Mouse (Mus musculus): Measurements from ENCODE around the gene Ccnd3. TPM values are rescaled to one million over a fixed set of nuclear protein-coding genes. Genes with fewer than 3 reads are reported as not detected.

The Ccnd3 gene
- polyA plus RNA-seq, 2 experiments = 195 to 379 TPM

DNA sequence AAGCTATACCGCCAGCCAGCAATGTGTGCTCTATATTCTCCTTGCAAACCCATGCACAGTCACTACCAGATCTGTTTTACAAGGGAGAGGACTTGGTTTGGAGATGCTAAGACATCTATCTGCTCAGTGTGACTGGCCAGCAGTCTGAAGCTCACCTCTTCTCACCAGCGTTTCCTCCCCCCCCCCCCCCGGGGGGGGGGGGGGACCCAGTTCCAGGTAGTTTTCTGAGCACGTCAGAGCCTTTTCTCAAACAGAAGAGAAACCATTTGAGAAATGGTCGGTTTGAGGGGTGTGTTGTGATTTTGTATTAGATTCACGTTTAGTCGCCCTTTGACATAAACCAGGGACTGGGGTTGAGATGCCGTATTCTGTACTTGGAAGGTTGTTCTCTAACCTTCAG, 19.2 kb downstream of the Ccnd3 start:
- Histone ChIP-seq H3K4me2 (ENCODE audit: low read depth) (peak overlapping the region; percentile 94), H3K9ac (replicated peaks) (peak overlapping the region; percentile 90), H3K27me3 (ENCODE audit: control insufficient read depth, insufficient read depth, low read length) (no peaks in the 10 kb centered on the region), H3K36me3 (replicated peaks; ENCODE audit: control insufficient read depth, insufficient read depth, low read depth) (no peaks in the 10 kb centered on the region), H3K27ac (peak overlapping the region; percentile 98), H3K4me3 (ENCODE audit: insufficient read depth in 1 of 2, low read depth in 2 of 2, low read length in 2 of 2) (no peak overlapping the region), H3K9me3 (ENCODE audit: control insufficient read depth, low read length) (no peaks in the 10 kb centered on the region), H3K4me1 (replicated peaks; ENCODE audit: control insufficient read depth in 2 of 2, insufficient read depth in 2 of 2, low read length in 1 of 2) (peaks cover 61 to 74% of the 10 kb centered on the region in 2 experiments)
- WGBS (ENCODE audit: insufficient replicate concordance) = 81% methylated on average over 6 of the region's 8 CpGs
- ATAC-seq (ENCODE audit: insufficient read depth) (no peak), DNase-seq (ENCODE audit: low read depth in 3 of 3, low spot score in 3 of 3) (no peak)
- TF ChIP-seq EP300 (IDR thresholded peaks at IDR 0.05; ENCODE audit: low read depth) (no peak), CTCF (IDR thresholded peaks at IDR 0.05; ENCODE audit: low read depth) (no peak)

DNA sequence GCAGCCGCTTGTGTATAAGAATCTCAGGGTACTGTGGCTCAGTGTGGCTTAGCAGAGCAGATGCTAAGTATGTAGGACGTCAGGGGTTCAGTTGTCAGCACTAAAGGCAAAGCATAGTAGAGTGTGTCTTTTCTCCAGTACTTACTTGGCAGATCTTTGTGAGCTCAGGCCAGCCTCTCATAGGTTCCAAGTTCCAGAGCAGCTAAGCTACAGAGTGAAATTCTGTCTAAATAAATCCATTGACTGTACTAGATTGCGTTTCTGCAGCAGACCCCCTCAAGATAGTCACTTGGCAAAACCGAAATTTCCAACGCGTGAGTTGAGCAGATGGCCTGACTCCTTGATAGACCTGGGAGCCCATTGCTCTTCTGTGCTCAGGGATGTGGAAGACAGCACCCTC, 20.1 kb downstream of the Ccnd3 start:
- no peak for DNase-seq (ENCODE audit: low read depth in 3 of 3, low spot score in 3 of 3)
- Histone ChIP-seq H3K9ac (replicated peaks) (no peak overlapping the region), H3K4me1 (replicated peaks; ENCODE audit: control insufficient read depth in 2 of 2, insufficient read depth in 2 of 2, low read length in 1 of 2) (peaks cover 61 to 74% of the 10 kb centered on the region in 2 experiments)

DNA sequence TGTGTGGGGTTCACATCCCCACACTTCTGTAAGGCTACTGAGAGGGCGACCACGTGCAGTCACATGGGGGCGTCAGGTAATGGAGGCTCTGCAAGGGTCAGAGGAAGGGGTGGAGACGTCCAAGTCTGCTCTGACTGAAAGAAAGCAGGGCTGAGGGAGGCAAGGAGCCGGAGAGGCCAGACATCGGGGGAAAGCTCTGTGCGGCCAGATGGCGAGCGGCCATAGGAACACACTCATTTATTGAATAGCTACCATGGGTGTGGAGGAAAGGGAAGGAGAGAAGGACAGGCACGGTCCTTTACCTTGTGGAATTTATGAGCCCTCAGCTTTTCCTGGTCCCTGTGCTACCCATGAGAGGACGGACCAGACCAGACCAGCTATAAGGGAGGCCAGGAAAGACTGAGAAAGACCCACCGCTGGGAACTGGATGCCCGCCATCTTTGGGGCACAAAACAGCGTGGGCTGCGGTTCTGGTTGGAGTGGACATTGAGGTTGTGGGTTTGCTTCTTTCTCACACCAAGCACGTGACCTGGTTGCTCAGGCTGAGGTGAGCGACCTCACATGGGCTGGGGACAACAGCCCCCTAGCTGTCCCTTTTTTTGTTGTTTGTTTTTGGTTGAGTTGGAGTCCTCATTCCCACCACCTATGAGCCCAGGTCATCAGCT, 22.1 kb downstream of the Ccnd3 start:
- peak overlapping the region; percentile 28 for H3K9ac ChIP-seq (replicated peaks)
- peaks cover 60 to 67% of the 10 kb centered on the region in 2 experiments for H3K4me1 ChIP-seq (replicated peaks; ENCODE audit: control insufficient read depth in 2 of 2, insufficient read depth in 2 of 2, low read length in 1 of 2)
- no peak for TF ChIP-seq CTCF (IDR thresholded peaks at IDR 0.05; ENCODE audit: low read depth)
- no peak for TF ChIP-seq EP300 (IDR thresholded peaks at IDR 0.05; ENCODE audit: low read depth)
- H3K27ac ChIP-seq = peak overlapping the region; percentile 68
- DNase-seq (ENCODE audit: low read depth in 3 of 3, low spot score in 3 of 3) (no peak), ATAC-seq (ENCODE audit: insufficient read depth) (no peak)
- WGBS (ENCODE audit: insufficient replicate concordance) = 73% methylated on average over 17 of the region's 17 CpGs
- no peak overlapping the region; the same call in 1 of the 2 replicates for H3K4me2 ChIP-seq (ENCODE audit: low read depth)
- H3K9me3 ChIP-seq (ENCODE audit: control insufficient read depth, low read length) = no peaks in the 10 kb centered on the region
- no peaks in the 10 kb centered on the region for H3K27me3 ChIP-seq (ENCODE audit: control insufficient read depth, insufficient read depth, low read length)
- no peak overlapping the region for H3K4me3 ChIP-seq (ENCODE audit: insufficient read depth in 1 of 2, low read depth in 2 of 2, low read length in 2 of 2)
- no peaks in the 10 kb centered on the region for H3K36me3 ChIP-seq (replicated peaks; ENCODE audit: control insufficient read depth, insufficient read depth, low read depth)

More for the DNA sequence above, 20.1 kb downstream of the Ccnd3 start:
- Histone ChIP-seq H3K4me3 (ENCODE audit: insufficient read depth in 1 of 2, low read depth in 2 of 2, low read length in 2 of 2) (no peak overlapping the region), H3K27me3 (ENCODE audit: control insufficient read depth, insufficient read depth, low read length) (no peaks in the 10 kb centered on the region), H3K4me2 (ENCODE audit: low read depth) (no peak overlapping the region), H3K9me3 (ENCODE audit: control insufficient read depth, low read length) (no peaks in the 10 kb centered on the region), H3K36me3 (replicated peaks; ENCODE audit: control insufficient read depth, insufficient read depth, low read depth) (no peaks in the 10 kb centered on the region), H3K27ac (no peak overlapping the region; the same call in 1 of the 2 replicates)
- WGBS (ENCODE audit: insufficient replicate concordance) = 80% methylated on average over 6 of the region's 6 CpGs
- no peak for ATAC-seq (ENCODE audit: insufficient read depth)
- TF ChIP-seq EP300 (IDR thresholded peaks at IDR 0.05; ENCODE audit: low read depth) (no peak), CTCF (IDR thresholded peaks at IDR 0.05; ENCODE audit: low read depth) (no peak)

DNA sequence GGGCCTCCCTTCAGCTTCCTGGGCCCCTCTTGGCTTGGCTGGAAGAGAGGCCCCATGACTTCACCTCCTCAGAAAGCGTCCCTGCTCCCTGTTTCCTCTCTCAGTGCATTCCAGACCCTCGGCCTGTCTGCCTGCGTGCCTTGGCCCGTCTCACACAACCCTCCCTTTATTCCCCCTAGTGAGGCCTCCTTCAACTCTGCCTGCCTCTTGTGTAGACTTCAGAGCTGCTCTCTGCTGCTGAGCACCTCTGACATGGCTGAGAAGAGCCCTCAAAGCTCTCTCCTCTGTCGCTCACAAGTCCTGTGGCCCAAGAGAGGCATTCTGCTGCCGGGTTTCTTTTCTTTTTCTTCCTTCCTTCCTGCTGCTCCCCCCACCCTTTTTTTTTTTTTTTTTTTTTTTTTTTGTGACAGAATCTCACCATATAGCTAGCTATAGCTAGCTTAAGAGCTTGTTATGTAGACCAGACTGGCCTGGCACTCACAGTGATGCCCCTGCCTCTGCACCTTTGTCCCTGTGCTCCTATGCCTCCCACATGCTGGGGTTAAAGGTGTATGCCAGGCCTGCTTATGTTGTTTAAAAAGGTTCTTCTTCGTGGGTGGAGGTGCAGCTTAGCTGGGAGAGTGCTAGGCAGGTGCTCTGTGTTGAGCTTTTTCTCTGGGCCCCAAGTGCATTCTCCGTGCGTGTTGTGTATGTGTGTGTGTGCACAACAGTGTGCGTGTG, 22.9 kb downstream of the Ccnd3 start:
- H3K4me1 ChIP-seq (replicated peaks; ENCODE audit: control insufficient read depth in 2 of 2, insufficient read depth in 2 of 2, low read length in 1 of 2) = peaks cover 60 to 67% of the 10 kb centered on the region in 2 experiments
- no peaks in the 10 kb centered on the region for H3K27me3 ChIP-seq (ENCODE audit: control insufficient read depth, insufficient read depth, low read length)
- ATAC-seq (ENCODE audit: insufficient read depth) (no peak), DNase-seq (ENCODE audit: low read depth in 3 of 3, low spot score in 3 of 3) (no peak)
- no peak overlapping the region for H3K4me3 ChIP-seq (ENCODE audit: insufficient read depth in 1 of 2, low read depth in 2 of 2, low read length in 2 of 2)
- WGBS (ENCODE audit: insufficient replicate concordance) = 38% methylated on average over 10 of the region's 10 CpGs
- peak overlapping the region; percentile 68 for H3K27ac ChIP-seq
- peak overlapping the region; percentile 16 for H3K4me2 ChIP-seq (ENCODE audit: low read depth)
- H3K36me3 ChIP-seq (replicated peaks; ENCODE audit: control insufficient read depth, insufficient read depth, low read depth) = no peaks in the 10 kb centered on the region
- H3K9ac ChIP-seq (replicated peaks) = peak overlapping the region; percentile 28
- H3K9me3 ChIP-seq (ENCODE audit: control insufficient read depth, low read length) = no peaks in the 10 kb centered on the region
- TF ChIP-seq CTCF (IDR thresholded peaks at IDR 0.05; ENCODE audit: low read depth) (no peak), EP300 (IDR thresholded peaks at IDR 0.05; ENCODE audit: low read depth) (no peak)

DNA sequence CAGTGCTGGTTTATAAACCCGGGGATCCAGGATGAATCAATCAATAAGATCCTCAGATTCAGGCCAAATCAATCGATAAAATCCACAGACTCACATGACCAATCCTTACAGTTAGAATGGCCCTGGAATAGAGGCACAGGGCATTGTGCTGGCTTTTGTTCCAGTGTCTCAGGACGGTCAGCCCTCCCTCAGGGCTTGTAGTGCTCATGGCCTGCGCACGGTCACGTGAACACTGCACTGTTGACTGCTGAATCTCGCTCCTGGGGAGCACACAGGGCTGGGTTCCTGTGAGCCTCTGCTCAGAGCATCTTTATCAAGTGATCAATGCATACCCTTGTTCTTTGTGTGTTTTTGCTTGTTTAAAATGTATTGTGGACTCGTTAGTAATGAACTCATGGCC, 24.1 kb downstream of the Ccnd3 start:
- no peaks in the 10 kb centered on the region for H3K9me3 ChIP-seq (ENCODE audit: control insufficient read depth, low read length)
- no peak overlapping the region; the same call in 1 of the 2 replicates for H3K27ac ChIP-seq
- ATAC-seq (ENCODE audit: insufficient read depth) (no peak), DNase-seq (ENCODE audit: low read depth in 3 of 3, low spot score in 3 of 3) (no peak)
- H3K4me2 ChIP-seq (ENCODE audit: low read depth) = no peak overlapping the region
- no peaks in the 10 kb centered on the region for H3K36me3 ChIP-seq (replicated peaks; ENCODE audit: control insufficient read depth, insufficient read depth, low read depth)
- TF ChIP-seq CTCF (IDR thresholded peaks at IDR 0.05; ENCODE audit: low read depth) = no peak
- TF ChIP-seq EP300 (IDR thresholded peaks at IDR 0.05; ENCODE audit: low read depth) = no peak
- H3K4me1 ChIP-seq (replicated peaks; ENCODE audit: control insufficient read depth in 2 of 2, insufficient read depth in 2 of 2, low read length in 1 of 2) = peaks cover 60 to 64% of the 10 kb centered on the region in 2 experiments
- no peak overlapping the region; the same call in 1 of the 2 replicates for H3K9ac ChIP-seq (replicated peaks)
- no peaks in the 10 kb centered on the region for H3K27me3 ChIP-seq (ENCODE audit: control insufficient read depth, insufficient read depth, low read length)
- WGBS (ENCODE audit: insufficient replicate concordance) = 77% methylated on average over 8 of the region's 8 CpGs
- H3K4me3 ChIP-seq (ENCODE audit: insufficient read depth in 1 of 2, low read depth in 2 of 2, low read length in 2 of 2) = no peak overlapping the region
